ENCODE assay signal across 9 mouse cellular contexts in the genomic region with DNA sequence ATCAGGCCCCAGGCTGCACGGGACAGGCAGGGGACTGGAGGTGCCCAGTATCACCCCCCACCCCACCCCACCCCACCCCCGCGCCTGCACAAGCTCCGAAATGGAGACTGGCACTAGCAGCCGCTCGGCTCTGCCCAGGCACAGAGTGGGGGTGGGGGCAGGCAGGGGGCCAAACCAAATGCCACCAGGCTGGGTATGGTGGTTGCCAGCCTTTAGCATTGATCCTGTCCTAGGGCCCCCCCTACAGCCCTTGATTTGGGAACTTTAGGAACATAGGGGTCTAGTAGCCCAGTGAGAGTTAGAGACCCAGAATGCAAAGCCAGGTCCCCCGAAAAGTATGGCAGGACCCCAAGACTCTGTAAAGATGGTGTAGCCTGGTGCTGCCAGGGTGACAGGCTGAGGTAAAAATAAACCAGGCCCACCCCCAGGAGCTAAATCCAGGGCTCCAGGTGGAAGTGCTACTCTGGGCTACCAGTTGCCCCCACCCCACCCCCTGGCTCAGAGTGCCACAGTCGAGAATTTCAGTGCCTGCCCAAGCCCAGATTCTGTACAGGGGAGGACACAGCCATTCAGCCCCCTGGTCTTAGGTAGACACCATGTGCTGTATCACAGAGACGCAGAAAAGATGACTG. TPM values are rescaled to one million over a fixed set of nuclear protein-coding genes. Genes with fewer than 3 reads are reported as not detected.
DNase-seq lines count a peak whose midpoint lies in the region; ATAC-seq and TF ChIP-seq lines count a peak whose summit lies in the region.
"Had no signal": no experiment of that assay in that cellular context is flagged by ENCODE, and none has a peak within 500 bp of the region (broad histone marks: within the 10 kb centered on the region; RNA-seq: fewer than 3 reads in every experiment).

No protein-coding gene starts in this region.

- ATAC-seq in intestine, postnatal 0 days, result no peak

- peak; percentile 47 for DNase-seq in adrenal gland, adult 2 months
- no peak for DNase-seq in adrenal gland, adult 8-10 months
- peak; percentile 85 for DNase-seq in layer of hippocampus, adult 9-11 months
- no peak for DNase-seq in layer of hippocampus, postnatal 36 days
- peak; percentile 79 to 83 for DNase-seq in cerebellum, adult 2 months
- peak; percentile 74 to 86 for DNase-seq in gastrocnemius, adult 8-10 months (ENCODE audit: low spot score in 2 of 2)
- no peak for DNase-seq in thymus, postnatal 0 days (ENCODE audit: low spot score)

- TF ChIP-seq POLR2A in cerebellum, adult 2 months (IDR thresholded peaks at IDR 0.05; ENCODE audit: borderline replicate concordance, insufficient read depth, low read length), result no peak

- H3K27me3 ChIP-seq in cerebellum, adult 2 months (ENCODE audit: control insufficient read depth, insufficient read depth, low read length), result no peaks in the 10 kb centered on the region
- H3K27me3 ChIP-seq in intestine, postnatal 0 days (replicated peaks; ENCODE audit: control insufficient read depth, insufficient read depth, low read length), result peaks cover 56% of the 10 kb centered on the region

- no peak for TF ChIP-seq CTCF in cerebellum, adult 2 months (IDR thresholded peaks at IDR 0.05; ENCODE audit: borderline replicate concordance, insufficient read depth, low read depth, low read length)
- no peak for TF ChIP-seq CTCF in intestine, postnatal 0 days (IDR thresholded peaks at IDR 0.05; ENCODE audit: low read depth)

- H3K9me3 ChIP-seq in intestine, postnatal 0 days (ENCODE audit: control insufficient read depth), result no peaks in the 10 kb centered on the region
- H3K9me3 ChIP-seq: heart, embryonic 15.5 days had no signal

- 13% methylated on average over 9 of the region's 9 CpGs for WGBS in cerebellum, adult 2 months
- 81% methylated on average over 9 of the region's 9 CpGs for WGBS in intestine, postnatal 0 days

- H3K9ac ChIP-seq in intestine, postnatal 0 days (ENCODE audit: low read depth, low read length), result no peak overlapping the region
- H3K9ac ChIP-seq: heart, embryonic 15.5 days had no signal

- H3K4me1 ChIP-seq in cerebellum, adult 2 months (ENCODE audit: control insufficient read depth, insufficient read depth, low read length), result peaks cover 82% of the 10 kb centered on the region
- no peaks in the 10 kb centered on the region for H3K4me1 ChIP-seq in intestine, postnatal 0 days (replicated peaks; ENCODE audit: control insufficient read depth, insufficient read depth, low read length)

- peak overlapping the region; percentile 95 for H3K27ac ChIP-seq in cerebellum, adult 2 months (ENCODE audit: insufficient read depth, low read length)
- no peak overlapping the region for H3K27ac ChIP-seq in intestine, postnatal 0 days (ENCODE audit: low read depth, low read length)
- H3K27ac ChIP-seq: heart, embryonic 15.5 days had no signal

- peak overlapping the region; percentile 23 for H3K4me3 ChIP-seq in cerebellum, adult 2 months (replicated peaks; ENCODE audit: insufficient read depth, low read depth, low read length)
- H3K4me3 ChIP-seq in intestine, postnatal 0 days (ENCODE audit: low read depth, low read length), result no peak overlapping the region
- H3K4me3 ChIP-seq: heart, embryonic 15.5 days had no signal

- no peak overlapping the region for H3K4me2 ChIP-seq in intestine, postnatal 0 days (replicated peaks; ENCODE audit: low read depth)
- H3K4me2 ChIP-seq: heart, embryonic 15.5 days had no signal

- no peaks in the 10 kb centered on the region for H3K36me3 ChIP-seq in intestine, postnatal 0 days (ENCODE audit: control insufficient read depth, insufficient read depth)
- H3K36me3 ChIP-seq: heart, embryonic 15.5 days had no signal

RNA-seq across cellular contexts. Expression of gene Nfix, which starts 10.2 kb away (rescaled TPM):
- 100 to 1,000 TPM in 1 of 2 experiments, 10 to 100 TPM in 1; 91.3 to 113 TPM for total RNA-seq in adrenal gland, adult 2 months (2021)
- polyA plus RNA-seq in adrenal gland, adult 2 months (2012; rRNA removed), result 47.0 and 59.9 TPM in 2 replicates
- total RNA-seq in adrenal gland, adult 8-10 months (2022), result 100 to 1,000 TPM in 3 of 4 experiments, 10 to 100 TPM in 1; 99.6 to 150 (median 117) TPM
- 100 to 1,000 TPM; 387 to 434 TPM for total RNA-seq in layer of hippocampus, postnatal 36 days (2021)
- polyA plus RNA-seq in cerebellum, adult 2 months (2012; rRNA removed), result 98.5 and 105 TPM in 2 replicates
- total RNA-seq in gastrocnemius, adult 8-10 months (2022), result 100 to 1,000 TPM; 507 to 604 (median 532) TPM
- polyA plus RNA-seq in thymus, postnatal 0 days (2015; fragmentation: Nextera tagmentation; extraction: Ambion mirVana), result 7.2 and 11.7 TPM in 2 replicates
- 11.2 and 12.0 TPM in 2 replicates for polyA plus RNA-seq in intestine, postnatal 0 days (2015; fragmentation: Nextera tagmentation; extraction: Ambion mirVana)

RNA-seq across cellular contexts. Expression of gene Dand5, which starts 32.7 kb away (rescaled TPM):
- 10 to 100 TPM; 11.5 to 12.2 TPM for total RNA-seq in adrenal gland, adult 2 months (2021)
- polyA plus RNA-seq in adrenal gland, adult 2 months (2012; rRNA removed), result 5.1 and 7.0 TPM in 2 replicates
- total RNA-seq in adrenal gland, adult 8-10 months (2022), result 10 to 100 TPM; 11.2 to 14.9 (median 12.5) TPM
- 10 to 100 TPM in 1 of 2 experiments, 1 to 10 TPM in 1; 9.4 to 10.5 TPM for total RNA-seq in layer of hippocampus, postnatal 36 days (2021)
- polyA plus RNA-seq in cerebellum, adult 2 months (2012; rRNA removed), result 16.1 and 16.2 TPM in 2 replicates
- 10 to 100 TPM in 3 of 4 experiments, 1 to 10 TPM in 1; 7.8 to 12.9 (median 12.2) TPM for total RNA-seq in gastrocnemius, adult 8-10 months (2022)
- polyA plus RNA-seq in thymus, postnatal 0 days (2015; fragmentation: Nextera tagmentation; extraction: Ambion mirVana), result 4.0 and 4.4 TPM in 2 replicates
- 1.9 and 2.2 TPM in 2 replicates for polyA plus RNA-seq in intestine, postnatal 0 days (2015; fragmentation: Nextera tagmentation; extraction: Ambion mirVana)

RNA-seq across cellular contexts. Expression of gene Gadd45gip1, which starts 41.4 kb away (rescaled TPM):
- 10 to 100 TPM; 72.6 to 74.9 TPM for total RNA-seq in adrenal gland, adult 2 months (2021)
- polyA plus RNA-seq in adrenal gland, adult 2 months (2012; rRNA removed), result 141 and 196 TPM in 2 replicates
- 10 to 100 TPM; 63.6 to 68.4 (median 66.2) TPM for total RNA-seq in adrenal gland, adult 8-10 months (2022)
- 10 to 100 TPM; 23.2 to 25.7 TPM for total RNA-seq in layer of hippocampus, postnatal 36 days (2021)
- 45.3 and 45.5 TPM in 2 replicates for polyA plus RNA-seq in cerebellum, adult 2 months (2012; rRNA removed)
- total RNA-seq in gastrocnemius, adult 8-10 months (2022), result 10 to 100 TPM; 18.6 to 23.2 (median 20.8) TPM
- 56.4 and 57.4 TPM in 2 replicates for polyA plus RNA-seq in thymus, postnatal 0 days (2015; fragmentation: Nextera tagmentation; extraction: Ambion mirVana)
- 36.3 and 37.6 TPM in 2 replicates for polyA plus RNA-seq in intestine, postnatal 0 days (2015; fragmentation: Nextera tagmentation; extraction: Ambion mirVana)

RNA-seq across cellular contexts. Expression of gene Rad23a, which starts 50.5 kb away (rescaled TPM):
- total RNA-seq in adrenal gland, adult 2 months (2021), result 100 to 1,000 TPM; 122 to 141 TPM
- 128 and 131 TPM in 2 replicates for polyA plus RNA-seq in adrenal gland, adult 2 months (2012; rRNA removed)
- total RNA-seq in adrenal gland, adult 8-10 months (2022), result 100 to 1,000 TPM; 107 to 125 (median 111) TPM
- 10 to 100 TPM; 67.9 to 68.5 TPM for total RNA-seq in layer of hippocampus, postnatal 36 days (2021)
- polyA plus RNA-seq in cerebellum, adult 2 months (2012; rRNA removed), result 117 and 120 TPM in 2 replicates
- total RNA-seq in gastrocnemius, adult 8-10 months (2022), result 100 to 1,000 TPM; 168 to 185 (median 180) TPM
- 120 and 141 TPM in 2 replicates for polyA plus RNA-seq in thymus, postnatal 0 days (2015; fragmentation: Nextera tagmentation; extraction: Ambion mirVana)
- 67.8 and 74.2 TPM in 2 replicates for polyA plus RNA-seq in intestine, postnatal 0 days (2015; fragmentation: Nextera tagmentation; extraction: Ambion mirVana)

RNA-seq across cellular contexts. Expression of gene Calr, which starts 56.8 kb away (rescaled TPM):
- 100 to 1,000 TPM; 684 to 730 TPM for total RNA-seq in adrenal gland, adult 2 months (2021)
- 88.2 and 91.2 TPM in 2 replicates for polyA plus RNA-seq in adrenal gland, adult 2 months (2012; rRNA removed)
- total RNA-seq in adrenal gland, adult 8-10 months (2022), result 100 to 1,000 TPM; 629 to 719 (median 673) TPM
- 100 to 1,000 TPM; 557 to 631 TPM for total RNA-seq in layer of hippocampus, postnatal 36 days (2021)
- 343 and 394 TPM in 2 replicates for polyA plus RNA-seq in cerebellum, adult 2 months (2012; rRNA removed)
- total RNA-seq in gastrocnemius, adult 8-10 months (2022), result 100 to 1,000 TPM; 148 to 197 (median 154) TPM
- polyA plus RNA-seq in thymus, postnatal 0 days (2015; fragmentation: Nextera tagmentation; extraction: Ambion mirVana), result 383 and 479 TPM in 2 replicates
- 474 and 507 TPM in 2 replicates for polyA plus RNA-seq in intestine, postnatal 0 days (2015; fragmentation: Nextera tagmentation; extraction: Ambion mirVana)

Comparison
In these comparisons a context has a peak if more than half of its experiments do, and no peak if none do; other contexts are left out.
1. DNase-seq: peak in adrenal gland, adult 2 months (single experiment), layer of hippocampus, adult 9-11 months (single experiment), cerebellum, adult 2 months (2 of 2) and gastrocnemius, adult 8-10 months (2 of 2); none in adrenal gland, adult 8-10 months (single experiment), layer of hippocampus, postnatal 36 days (0 of 2) and thymus, postnatal 0 days (single experiment).